Mouse (Mus musculus) forebrain, embryonic 15.5 days (tissue): Measurements from ENCODE around the gene Coa3. TPM values are rescaled to one million over a fixed set of nuclear protein-coding genes. Genes with fewer than 3 reads are reported as not detected.

Experiments
- ATAC-seq: fragments of 200-750 bp; cut with Nextera tagmentation; replicated peaks from 2 replicates; pipeline ENCODE4 v1.8.0; 2017; ENCODE audit warnings: mild to moderate bottlenecking, moderate TSS enrichment, moderate library complexity
- H3K27ac ChIP-seq: fragments of 300-500 bp; sonication (generic); replicated peaks from 2 replicates; pipeline ENCODE4 v1.5.1; 2015; ENCODE audit warnings: mild to moderate bottlenecking, inconsistent platforms
- H3K27me3 ChIP-seq: fragments of 300-500 bp; sonication (generic); 2 replicates; pipeline ENCODE4 v1.6.1; 2015; ENCODE audit warnings: inconsistent platforms
- H3K36me3 ChIP-seq: fragments of 300-500 bp; sonication (generic); 2 replicates; pipeline ENCODE4 v1.6.1; 2015; ENCODE audit warnings: mild to moderate bottlenecking, inconsistent platforms
- H3K4me1 ChIP-seq: fragments of 300-500 bp; sonication (generic); 2 replicates; pipeline ENCODE4 v1.6.1; 2015; ENCODE audit warnings: inconsistent platforms
- H3K4me2 ChIP-seq: fragments of 300-500 bp; sonication (generic); replicated peaks from 2 replicates; pipeline ENCODE4 v1.6.1; 2015; ENCODE audit warnings: mild to moderate bottlenecking, inconsistent platforms
- H3K4me3 ChIP-seq: fragments of 300-500 bp; sonication (generic); 2 replicates; pipeline ENCODE4 v1.5.1; 2015; ENCODE audit warnings: mild to moderate bottlenecking, inconsistent platforms
- H3K9ac ChIP-seq: fragments of 300-500 bp; sonication (generic); replicated peaks from 2 replicates; pipeline ENCODE4 v1.6.1; 2015; ENCODE audit warnings: mild to moderate bottlenecking, inconsistent platforms
- H3K9me3 ChIP-seq: fragments of 300-500 bp; sonication (generic); 2 replicates; pipeline ENCODE4 v1.6.1; 2016; ENCODE audit warnings: inconsistent platforms
- WGBS: fragments of 180-500 bp; shearing (Covaris S2); methylation state at CpG from one replicate; pipeline ENCODE4 v1.1.7; 2015; ENCODE audit warnings: mixed read lengths; 5-methylcytosine and 5-hydroxymethylcytosine counted together
- polyA plus RNA-seq: library from polyadenylated mRNA; unstranded; fragments of >200 nt; fragmentation: Nextera tagmentation; extraction: Ambion mirVana; gene quantifications from 2 replicates; pipeline ENCODE4 v1.2.1, GENCODE M21; 2015

Coa3 gene
- polyA plus RNA-seq, 1 experiment from 2014 or later: 208 TPM

GRCm38 (mm10) chr11:101245855-101246701 is 32.8 kb downstream of the Coa3 start, which contains the start of gene Ramp2:
TSS of gene Ramp2 (plus strand) at chr11:101246028.
- H3K27ac ChIP-seq: peak within 1 kb of the TSS; percentile 37; the same call in 1 of the 2 replicates

DNA sequence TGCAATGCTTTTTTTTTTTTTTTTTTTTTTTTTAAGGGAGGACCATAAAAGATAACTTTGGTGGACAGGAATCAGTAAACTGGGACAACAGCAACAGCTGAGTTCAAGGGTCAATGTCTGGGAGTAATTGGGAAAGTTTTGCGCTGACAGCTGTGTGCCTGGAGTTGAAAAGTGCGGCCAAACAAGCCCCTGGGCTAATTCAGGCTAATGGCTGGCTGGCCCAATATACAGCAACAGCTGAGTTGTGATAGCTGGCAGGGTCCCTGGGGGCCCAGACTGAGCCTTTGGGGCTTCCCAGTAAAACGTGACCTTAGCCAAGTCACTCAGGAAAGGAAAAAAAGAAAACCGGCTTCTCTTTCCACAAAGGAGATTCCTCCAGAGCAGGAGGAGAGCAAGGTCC is 33.8 kb downstream of the Coa3 start:
- 52% methylated on average over 4 of the region's 4 CpGs for WGBS
- ATAC-seq: no peak
- no peak overlapping the region for H3K27ac ChIP-seq
- no peak overlapping the region for H3K4me3 ChIP-seq
- no peak overlapping the region for H3K9ac ChIP-seq
- H3K4me2 ChIP-seq: no peak overlapping the region
- no peaks in the 10 kb centered on the region for H3K36me3 ChIP-seq
- no peaks in the 10 kb centered on the region for H3K9me3 ChIP-seq
- H3K27me3 ChIP-seq: peaks cover 39% of the 10 kb centered on the region
- H3K4me1 ChIP-seq: peaks cover 12% of the 10 kb centered on the region

More at GRCm38 (mm10) chr11:101245855-101246701, 32.8 kb downstream of the Coa3 start, which contains the start of gene Ramp2:
- no peaks in the 10 kb centered on the region for H3K9me3 ChIP-seq
- peak within 1 kb of the TSS; percentile 97 for H3K4me2 ChIP-seq
- under 1% methylated on average over 50 of the region's 63 CpGs for WGBS
- peak; percentile 63 for ATAC-seq
- H3K9ac ChIP-seq: peak within 1 kb of the TSS; percentile 66
- H3K27me3 ChIP-seq: peaks cover 39% of the 10 kb centered on the region
- H3K4me1 ChIP-seq: peaks cover 12% of the 10 kb centered on the region
- H3K36me3 ChIP-seq: no peaks in the 10 kb centered on the region
- peak within 1 kb of the TSS; percentile 68 for H3K4me3 ChIP-seq

DNA sequence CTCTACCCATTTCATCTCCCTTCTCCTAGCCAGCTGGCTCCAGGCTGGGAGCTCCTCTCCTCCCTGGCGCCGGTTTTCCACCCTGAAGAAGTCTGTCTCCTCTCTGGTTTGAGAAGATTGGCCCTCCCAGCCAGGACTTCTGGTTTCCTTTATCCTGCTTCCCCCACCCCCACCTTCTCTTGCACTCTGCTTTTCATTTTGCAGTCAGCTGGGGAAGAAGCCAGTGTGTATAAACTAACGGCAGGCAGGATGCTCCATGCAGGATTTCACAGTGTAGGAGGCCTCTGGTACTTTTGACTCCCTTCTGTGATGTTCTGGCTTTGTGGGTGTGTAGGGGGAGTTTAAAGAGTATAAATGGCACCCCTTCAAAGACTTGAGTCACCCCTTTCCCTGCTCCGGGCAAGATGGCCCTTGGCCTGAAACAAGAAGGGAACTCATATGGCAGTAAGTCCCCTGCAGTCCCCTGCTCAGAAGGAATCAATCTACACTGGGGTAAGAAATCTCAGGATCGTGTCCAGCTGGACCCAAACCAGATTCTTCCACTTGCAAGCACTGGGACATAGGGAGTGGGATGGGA is 40.8 kb downstream of the Coa3 start:
- H3K27ac ChIP-seq: no peak overlapping the region
- ATAC-seq: no peak
- no peaks in the 10 kb centered on the region for H3K27me3 ChIP-seq
- no peaks in the 10 kb centered on the region for H3K4me1 ChIP-seq
- H3K9ac ChIP-seq: no peak overlapping the region
- no peaks in the 10 kb centered on the region for H3K36me3 ChIP-seq
- no peak overlapping the region for H3K4me2 ChIP-seq
- no peaks in the 10 kb centered on the region for H3K9me3 ChIP-seq
- no peak overlapping the region for H3K4me3 ChIP-seq
- 45% methylated on average over 5 of the region's 5 CpGs for WGBS

DNA sequence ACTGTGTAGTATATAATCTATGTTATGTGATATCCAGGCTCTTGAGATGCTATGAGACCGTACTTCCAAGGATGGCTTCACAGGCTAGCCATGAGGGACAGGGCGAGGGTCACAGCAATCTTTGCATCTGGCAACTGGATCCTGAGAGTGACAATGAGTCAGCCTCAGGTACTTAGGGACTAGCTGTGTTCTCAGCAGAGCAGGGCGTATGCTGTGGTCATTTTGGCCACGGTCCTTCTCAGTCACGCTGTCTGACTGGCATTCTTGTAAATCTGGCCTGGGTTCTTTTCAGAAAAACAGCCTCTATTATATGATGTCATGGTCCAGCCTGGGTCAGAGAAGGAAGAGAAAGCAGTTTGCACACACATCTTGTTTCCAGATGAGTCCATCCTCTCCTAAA is 42.1 kb downstream of the Coa3 start:
- H3K27me3 ChIP-seq: no peaks in the 10 kb centered on the region
- H3K27ac ChIP-seq: no peak overlapping the region
- no peaks in the 10 kb centered on the region for H3K9me3 ChIP-seq
- no peak for ATAC-seq
- H3K36me3 ChIP-seq: no peaks in the 10 kb centered on the region
- H3K4me2 ChIP-seq: no peak overlapping the region
- H3K4me1 ChIP-seq: no peaks in the 10 kb centered on the region
- WGBS: 95% methylated on average over 5 of the region's 5 CpGs
- H3K9ac ChIP-seq: no peak overlapping the region
- no peak overlapping the region for H3K4me3 ChIP-seq

DNA sequence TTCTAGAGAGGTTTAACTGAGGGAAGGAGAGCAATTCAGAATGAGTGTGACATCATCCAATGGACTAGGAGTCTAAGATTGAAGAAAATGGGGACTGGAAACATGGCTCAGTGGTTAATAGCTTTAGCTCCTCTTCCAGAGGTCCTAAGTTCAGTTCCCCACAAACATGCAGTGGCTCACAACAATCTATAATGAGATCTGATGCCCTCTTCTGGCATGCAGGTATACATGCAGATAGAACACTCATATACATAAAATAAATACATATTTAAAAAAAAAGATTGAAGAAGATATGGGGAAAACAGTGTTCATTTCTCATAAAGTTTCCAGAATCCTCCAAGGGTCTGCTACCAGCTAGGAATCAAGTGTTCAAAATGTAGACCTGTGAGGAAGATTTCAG is 43.5 kb downstream of the Coa3 start:
- H3K36me3 ChIP-seq: no peaks in the 10 kb centered on the region
- no peaks in the 10 kb centered on the region for H3K27me3 ChIP-seq
- no peaks in the 10 kb centered on the region for H3K9me3 ChIP-seq
- no peak overlapping the region for H3K27ac ChIP-seq
- no peak overlapping the region for H3K4me3 ChIP-seq
- no peak for ATAC-seq
- no peak overlapping the region for H3K9ac ChIP-seq
- H3K4me2 ChIP-seq: no peak overlapping the region
- peaks cover 8% of the 10 kb centered on the region for H3K4me1 ChIP-seq

- Histone ChIP-seq H3K9me3 (no peaks in the 10 kb centered on the region), H3K27ac (no peak overlapping the region), H3K4me2 (no peak overlapping the region), H3K4me3 (no peak overlapping the region), H3K36me3 (no peaks in the 10 kb centered on the region), H3K4me1 (peaks cover 19% of the 10 kb centered on the region), H3K27me3 (no peaks in the 10 kb centered on the region), H3K9ac (no peak overlapping the region)
- ATAC-seq: no peak
Measured at GRCm38 (mm10) chr11:101234124-101234523, 44.8 kb downstream of the Coa3 start.

GRCm38 (mm10) chr11:101233240-101233639 is 45.7 kb downstream of the Coa3 start:
- no peak for ATAC-seq
- H3K4me2 ChIP-seq: no peak overlapping the region
- peaks cover 21% of the 10 kb centered on the region for H3K4me1 ChIP-seq
- no peaks in the 10 kb centered on the region for H3K27me3 ChIP-seq
- no peak overlapping the region for H3K27ac ChIP-seq
- no peak overlapping the region for H3K4me3 ChIP-seq
- H3K36me3 ChIP-seq: no peaks in the 10 kb centered on the region
- H3K9ac ChIP-seq: no peak overlapping the region
- WGBS: 93% methylated on average over 1 of the region's 1 CpGs
- no peaks in the 10 kb centered on the region for H3K9me3 ChIP-seq

GRCm38 (mm10) chr11:101232010-101232839 is 46.7 kb downstream of the Coa3 start:
- WGBS: 66% methylated on average over 6 of the region's 6 CpGs
- Histone ChIP-seq H3K9ac (no peak overlapping the region), H3K27me3 (no peaks in the 10 kb centered on the region), H3K4me3 (no peak overlapping the region), H3K4me2 (no peak overlapping the region), H3K4me1 (peaks cover 21% of the 10 kb centered on the region), H3K36me3 (no peaks in the 10 kb centered on the region), H3K9me3 (no peaks in the 10 kb centered on the region), H3K27ac (0 out of 2 replicates have a peak overlapping the region, but pooled peaks have one; percentile 34)
- no peak for ATAC-seq

- Histone ChIP-seq H3K9ac (no peak overlapping the region), H3K4me3 (no peak overlapping the region), H3K9me3 (no peaks in the 10 kb centered on the region), H3K4me2 (no peak overlapping the region), H3K36me3 (no peaks in the 10 kb centered on the region), H3K4me1 (peaks cover 24% of the 10 kb centered on the region), H3K27me3 (no peaks in the 10 kb centered on the region), H3K27ac (peak overlapping the region; percentile 34)
- no peak for ATAC-seq
- 17% methylated on average over 18 of the region's 18 CpGs for WGBS
Measured at GRCm38 (mm10) chr11:101230991-101231871, 47.7 kb downstream of the Coa3 start.

DNA sequence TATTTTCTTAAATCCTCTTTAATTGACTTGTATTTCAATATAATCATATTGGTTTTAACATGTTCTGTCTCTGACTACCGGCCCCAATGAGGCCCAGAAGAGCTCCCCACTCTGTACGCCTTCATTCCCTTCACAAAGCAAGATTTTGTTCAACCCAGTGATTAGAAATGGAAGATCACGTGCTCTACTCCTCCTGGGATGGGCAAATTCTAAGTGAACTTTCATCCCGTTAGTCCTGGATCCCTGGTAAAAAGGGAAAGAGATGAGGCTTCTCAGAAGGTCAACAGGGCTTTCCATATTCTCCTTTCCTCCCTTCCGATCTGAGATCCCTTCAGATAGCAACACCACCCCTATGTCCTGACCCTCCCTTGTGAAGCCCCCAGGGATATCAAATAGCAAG is 48.4 kb downstream of the Coa3 start:
- H3K9me3 ChIP-seq: no peaks in the 10 kb centered on the region
- H3K27me3 ChIP-seq: no peaks in the 10 kb centered on the region
- peaks cover 27% of the 10 kb centered on the region for H3K4me1 ChIP-seq
- H3K36me3 ChIP-seq: no peaks in the 10 kb centered on the region
- H3K4me3 ChIP-seq: no peak overlapping the region
- 18% methylated on average over 5 of the region's 5 CpGs for WGBS
- no peak overlapping the region for H3K9ac ChIP-seq
- ATAC-seq: no peak
- H3K4me2 ChIP-seq: no peak overlapping the region
- peak overlapping the region; percentile 34 for H3K27ac ChIP-seq

- Histone ChIP-seq H3K4me3 (no peak overlapping the region), H3K4me1 (peaks cover 31% of the 10 kb centered on the region), H3K27me3 (no peaks in the 10 kb centered on the region), H3K36me3 (no peaks in the 10 kb centered on the region), H3K27ac (peak overlapping the region; percentile 34), H3K9ac (no peak overlapping the region), H3K4me2 (no peak overlapping the region), H3K9me3 (no peaks in the 10 kb centered on the region)
- ATAC-seq: no peak
- WGBS: 25% methylated on average over 2 of the region's 2 CpGs
Measured at GRCm38 (mm10) chr11:101230061-101230511, 48.8 kb downstream of the Coa3 start.
